Mouse (Mus musculus): ENCODE results near the gene A930004D18Rik.
A peak's percentile ranks its signal among the peaks of the same experiment; 100 is the strongest.

Gene A930004D18Rik

GRCm38 (mm10) chr2:18037491-18037890 lies at the start of gene A930004D18Rik:
Gene A930004D18Rik, minus strand, starts transcription at chr2:18037737.
- no peak for DNase-seq

GRCm38 (mm10) chr2:18080182-18080860 lies 42.8 kb upstream of the A930004D18Rik start:
- no peak for DNase-seq

DNA sequence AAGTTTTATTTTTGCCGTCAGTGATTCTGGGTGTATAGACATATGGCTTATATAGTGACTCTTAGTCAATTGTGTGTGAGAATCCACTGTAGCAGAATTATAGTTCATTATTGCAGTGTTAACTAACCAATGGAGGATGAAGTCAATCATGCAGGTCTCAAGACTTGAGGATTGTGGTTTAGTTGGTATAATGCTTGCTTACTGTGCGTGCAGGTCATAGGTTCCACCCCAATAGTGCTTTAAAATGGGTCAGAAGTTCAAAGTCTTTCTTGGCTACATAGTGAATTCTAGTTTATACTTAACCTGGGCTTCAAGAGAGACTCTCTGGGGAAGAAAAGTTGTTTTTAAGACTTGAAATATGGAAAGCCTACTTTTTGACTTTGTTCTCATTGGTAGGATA lies 34.4 kb upstream of the A930004D18Rik start:
- DNase-seq: no peak

DNA sequence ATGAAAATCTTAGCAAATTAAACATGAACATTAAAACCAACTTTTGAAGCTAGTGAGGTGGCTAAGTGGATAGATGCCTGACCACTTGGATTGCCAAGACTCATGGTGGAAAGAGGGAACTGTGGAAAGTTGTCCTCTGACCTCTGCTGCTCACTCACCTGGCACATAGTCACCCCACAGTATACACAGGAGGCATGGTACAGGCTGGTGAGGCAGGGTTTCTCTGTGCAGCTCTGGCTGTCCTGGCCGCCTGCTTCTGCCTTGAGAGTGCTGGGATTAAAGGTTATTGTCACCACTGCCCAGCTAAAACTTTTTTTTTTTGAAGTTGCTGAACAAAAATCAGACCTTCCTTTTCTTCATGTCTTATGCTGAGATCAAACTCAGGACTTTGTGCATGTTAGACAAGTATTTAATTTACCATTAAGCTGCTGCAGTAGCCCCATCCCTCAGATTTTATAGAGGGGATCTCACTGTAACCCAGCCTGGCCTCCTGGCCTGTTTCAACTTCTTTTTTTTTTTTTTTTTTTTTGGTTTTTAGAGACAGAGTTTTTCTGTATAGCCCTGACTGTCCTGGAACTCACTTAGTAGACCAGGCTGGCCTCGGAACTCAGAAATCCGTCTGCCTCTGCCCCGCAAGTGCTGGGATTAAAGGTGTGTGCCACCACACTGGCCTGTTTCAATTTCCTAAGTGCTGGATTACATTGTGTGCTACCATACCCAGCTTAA lies 30.7 kb upstream of the A930004D18Rik start:
- no peak for DNase-seq

DNA sequence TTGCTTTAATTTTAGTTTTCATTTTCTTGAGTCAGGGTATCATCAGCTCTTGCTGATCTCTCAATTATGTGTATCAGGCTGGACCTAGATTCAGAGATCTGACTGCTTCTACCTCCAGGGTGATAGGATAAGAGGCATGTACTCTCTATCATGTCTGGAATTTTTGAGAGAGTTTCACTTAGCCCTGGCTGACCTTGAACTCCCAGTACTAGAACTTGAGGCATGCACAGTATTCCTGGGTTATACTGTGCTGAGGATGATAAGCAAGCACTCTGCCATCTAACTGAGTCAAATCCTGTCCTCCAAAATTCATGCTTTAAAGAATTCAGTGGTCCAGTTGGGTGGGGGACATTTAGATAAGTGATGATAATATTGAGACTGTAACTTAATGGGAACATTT lies 28.9 kb upstream of the A930004D18Rik start:
- DNase-seq: no peak

DNA sequence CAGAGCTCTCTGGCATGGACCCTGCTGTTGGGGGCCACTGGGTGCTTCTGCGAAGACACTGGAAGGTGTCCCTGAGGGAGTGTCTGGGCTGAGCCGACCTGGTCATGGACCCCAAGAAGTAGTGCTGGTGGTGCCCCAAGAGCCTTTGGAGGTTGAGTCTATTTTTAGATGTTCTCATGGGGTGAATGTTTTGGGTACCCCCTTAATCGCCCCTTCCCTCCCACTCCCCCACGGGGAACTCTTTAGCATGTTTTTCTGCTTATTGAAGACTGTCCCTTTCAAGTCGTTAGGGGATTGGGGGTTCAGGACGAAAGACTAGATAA lies 28.1 kb upstream of the A930004D18Rik start:
- DNase-seq: no peak

GRCm38 (mm10) chr2:18064941-18065707 lies 27.6 kb upstream of the A930004D18Rik start:
- peak; percentile 78 to 81 for DNase-seq

DNA sequence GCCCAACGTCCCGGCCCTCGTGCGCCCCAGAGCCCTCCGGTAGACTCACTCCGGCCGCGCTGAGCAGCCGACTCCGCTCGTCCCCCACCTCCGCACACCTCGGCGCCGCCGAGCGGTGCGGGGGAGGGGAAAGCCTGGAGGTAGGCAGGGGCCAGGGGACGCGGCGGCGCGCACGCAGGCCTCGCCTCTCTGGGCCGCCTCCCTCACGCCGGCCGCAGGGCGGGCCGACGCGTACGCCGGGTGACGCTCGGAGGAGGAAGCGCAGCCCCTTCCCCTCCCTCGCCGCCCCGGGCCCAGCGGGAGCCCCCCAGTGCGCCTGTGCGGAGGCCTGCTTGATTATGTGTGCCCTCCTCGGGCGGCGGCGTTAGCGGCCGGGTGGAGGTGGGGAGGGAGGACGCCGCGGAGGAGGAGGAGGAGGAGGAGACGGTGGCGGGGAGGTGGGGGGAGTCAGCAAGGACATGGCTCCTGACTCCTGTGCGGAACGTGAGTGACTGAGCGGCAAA lies 26.9 kb upstream of the A930004D18Rik start:
- peak; percentile 92 to 98 for DNase-seq

DNA sequence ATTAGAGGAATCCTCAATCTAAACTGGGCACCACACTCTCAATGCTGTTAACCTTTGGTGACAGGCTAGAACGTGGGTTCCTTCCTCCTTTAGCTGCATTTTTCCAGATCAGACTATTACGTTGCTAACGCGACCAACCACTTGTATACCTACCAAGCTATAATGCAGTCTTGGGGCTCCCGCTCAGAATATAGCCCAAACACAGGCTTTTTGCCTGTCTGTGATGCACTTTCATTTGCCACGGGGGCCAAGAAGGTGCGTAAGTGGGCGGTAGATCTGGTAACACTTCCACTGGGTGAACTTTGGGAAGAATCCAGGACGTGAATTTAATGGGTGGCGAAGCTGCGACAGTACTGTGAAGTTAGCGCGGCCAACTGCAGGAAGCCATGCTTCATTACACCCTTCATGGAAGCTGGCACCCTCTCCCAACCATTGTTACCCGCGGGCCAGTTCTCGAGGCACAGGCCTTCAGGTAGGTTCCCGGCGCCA lies 26.3 kb upstream of the A930004D18Rik start:
- no peak for DNase-seq

- no peak for DNase-seq
Observed at GRCm38 (mm10) chr2:18060396-18060795, 22.9 kb upstream of the A930004D18Rik start.

- no peak for DNase-seq
Observed at GRCm38 (mm10) chr2:18059891-18060290, 22.4 kb upstream of the A930004D18Rik start.

- no peak for DNase-seq
Observed at GRCm38 (mm10) chr2:18059063-18059462, 21.5 kb upstream of the A930004D18Rik start.

- no peak for DNase-seq
Observed at GRCm38 (mm10) chr2:18058146-18058708, 20.7 kb upstream of the A930004D18Rik start.

DNA sequence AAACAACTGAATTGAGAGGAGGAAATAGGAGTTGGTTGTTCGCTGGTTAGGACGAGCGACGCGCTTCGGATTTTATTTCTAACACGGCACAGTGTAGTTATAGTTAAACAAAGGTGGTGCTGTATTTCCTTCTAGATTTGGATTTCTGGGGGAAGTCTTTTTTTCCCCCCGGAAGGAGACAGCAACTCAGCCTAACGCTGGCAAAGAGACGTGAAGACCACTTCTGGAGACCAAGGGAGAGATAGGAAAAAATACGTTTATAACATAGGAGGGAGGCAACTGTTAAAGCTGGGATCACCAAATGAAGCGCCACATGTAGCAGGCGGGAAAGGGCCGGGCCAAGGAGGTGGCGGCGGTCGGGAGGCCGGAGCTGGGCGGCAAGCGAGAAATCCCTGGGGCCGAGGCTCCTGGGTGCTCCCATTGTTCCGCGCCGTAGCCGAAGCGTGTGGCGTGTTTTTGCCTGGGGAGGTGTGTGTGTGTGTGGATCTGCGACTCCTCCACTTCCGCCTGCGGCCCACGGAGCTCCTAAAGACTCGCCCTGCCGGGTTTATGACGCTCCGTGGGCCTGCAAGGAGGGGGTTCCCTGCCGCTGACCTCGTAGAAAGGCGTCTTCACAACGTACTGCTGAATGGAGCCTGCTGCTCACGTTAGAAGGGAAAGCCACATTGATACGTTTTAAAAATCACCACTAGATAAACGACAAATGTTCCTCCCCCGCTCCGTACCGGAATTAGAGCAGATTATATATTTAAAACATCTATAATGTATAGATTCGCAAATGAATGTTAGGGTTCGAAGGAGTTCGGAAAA lies 20.0 kb upstream of the A930004D18Rik start:
- DNase-seq: peak; percentile 69 to 76

GRCm38 (mm10) chr2:18056786-18057255 lies 19.3 kb upstream of the A930004D18Rik start:
- peak; percentile 90 to 96 for DNase-seq

GRCm38 (mm10) chr2:18055929-18056785 lies 18.6 kb upstream of the A930004D18Rik start:
- DNase-seq: peak; percentile 95 to 96

- DNase-seq: no peak
Observed at GRCm38 (mm10) chr2:18055016-18055928, 17.7 kb upstream of the A930004D18Rik start, which contains the start of gene Mllt10. Gene Mllt10, plus strand, starts transcription at chr2:18055237.

DNA sequence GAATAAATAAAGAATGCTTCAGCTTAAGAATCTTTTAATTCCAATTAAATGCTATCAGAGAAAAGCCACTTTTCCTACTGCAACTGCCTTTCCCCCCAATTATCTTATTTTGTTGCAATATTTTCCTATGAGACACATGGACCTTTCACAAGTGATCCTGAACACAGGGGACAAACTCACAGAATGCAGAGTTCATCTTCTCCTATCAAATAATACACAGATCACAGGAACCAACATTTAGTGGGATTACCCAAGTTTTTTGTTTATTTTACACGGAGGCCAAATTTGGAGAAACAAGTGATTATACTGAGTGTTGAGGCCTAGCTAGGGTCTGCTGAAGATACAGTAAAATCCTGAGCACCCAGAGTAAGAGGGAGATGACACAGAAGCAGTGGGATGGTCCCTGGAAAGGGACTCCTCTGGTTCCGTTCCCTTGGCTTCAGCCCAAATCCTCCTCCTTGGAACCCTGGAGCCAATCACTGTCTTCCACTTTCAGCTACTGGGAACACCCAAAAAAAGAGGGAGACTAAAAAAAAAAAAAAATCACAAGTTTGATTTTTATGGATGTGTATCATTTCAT lies 16.5 kb upstream of the A930004D18Rik start:
- no peak for DNase-seq

GRCm38 (mm10) chr2:18053243-18053950 lies 15.9 kb upstream of the A930004D18Rik start:
- DNase-seq: no peak

All from thymus, postnatal 36 days (tissue).